In genomic region chr11:35627815-35628214, GRCm38 (mm10) we compare ENCODE assay signal across 11 mouse cellular contexts.
DNase-seq lines count a peak whose midpoint lies in the region; ATAC-seq and TF ChIP-seq lines count a peak whose summit lies in the region.
"Had no signal": no experiment of that assay in that cellular context is flagged by ENCODE, and none has a peak within 500 bp of the region (broad histone marks: within the 10 kb centered on the region; RNA-seq: fewer than 3 reads in every experiment).

No protein-coding gene starts in this region.

- H3K4me2 ChIP-seq in liver, postnatal 0 days (ENCODE audit: low read depth, low read length), result no peak overlapping the region

- H3K36me3 ChIP-seq in liver, postnatal 0 days (replicated peaks; ENCODE audit: insufficient read depth, low read length), result no peaks in the 10 kb centered on the region

- H3K9me3 ChIP-seq in liver, postnatal 0 days (ENCODE audit: low read length), result no peaks in the 10 kb centered on the region
- H3K9me3 ChIP-seq: hindbrain, embryonic 10.5 days; limb, embryonic 10.5 days had no signal

- TF ChIP-seq CTCF in liver, postnatal 0 days (IDR thresholded peaks at IDR 0.05; ENCODE audit: low read depth), result no peak

- 61% methylated on average over 3 of the region's 3 CpGs for WGBS in liver, postnatal 0 days (ENCODE audit: insufficient replicate concordance)

- no peak overlapping the region for H3K27ac ChIP-seq in liver, postnatal 0 days (ENCODE audit: low read depth)
- H3K27ac ChIP-seq: hindbrain, embryonic 10.5 days; limb, embryonic 10.5 days had no signal

- no peaks in the 10 kb centered on the region for H3K27me3 ChIP-seq in liver, postnatal 0 days (ENCODE audit: insufficient read depth, low read length)

- DNase-seq in adrenal gland, adult 2 months, result peak; percentile 66
- DNase-seq in adrenal gland, adult 18-20 months (ENCODE audit: low spot score in 2 of 2), result no peak
- peak; percentile 24 for DNase-seq in liver, postnatal 0 days
- DNase-seq in liver, result no peak
- no peak for DNase-seq in right cerebral cortex, postnatal 36 days (ENCODE audit: low spot score in 2 of 2)
- DNase-seq in thymus, postnatal 14 days, result no peak
- DNase-seq: thymus, adult 2 months had no signal

- H3K4me1 ChIP-seq in liver, postnatal 0 days (ENCODE audit: insufficient read depth), result no peaks in the 10 kb centered on the region
- H3K4me1 ChIP-seq: hindbrain, embryonic 10.5 days had no signal

- ATAC-seq in liver, postnatal 0 days, result peak; percentile 49; the same call in 1 of the 2 replicates
- peak; percentile 50; the same call in 1 of the 2 replicates for ATAC-seq in cerebellum, adult (ENCODE audit: insufficient number of reproducible peaks, low FRiP score, low TSS enrichment)
- peak; percentile 49 to 66 for ATAC-seq in hematopoietic stem cell, adult 5-6 weeks (replicated peaks in 1 of 2; ENCODE audit: insufficient read depth in 1 of 2, low FRiP score in 2 of 2, low TSS enrichment in 1 of 2, low read depth in 1 of 2, poor library complexity in 2 of 2, severe bottlenecking in 2 of 2)

- no peak overlapping the region for H3K9ac ChIP-seq in liver, postnatal 0 days (replicated peaks)

- H3K4me3 ChIP-seq in liver, postnatal 0 days (ENCODE audit: low read depth, low read length), result no peak overlapping the region
- H3K4me3 ChIP-seq: hindbrain, embryonic 10.5 days; limb, embryonic 10.5 days had no signal

- TF ChIP-seq EP300 in liver, postnatal 0 days (IDR thresholded peaks at IDR 0.05; ENCODE audit: low read depth), result no peak

Comparison
In these comparisons a context has a peak if more than half of its experiments do, and no peak if none do; other contexts are left out.
1. DNase-seq: peak in adrenal gland, adult 2 months (single experiment) and liver, postnatal 0 days (single experiment); none in adrenal gland, adult 18-20 months (0 of 2), liver (single experiment), right cerebral cortex, postnatal 36 days (0 of 2) and thymus, postnatal 14 days (single experiment).
2. Peak in every context shown above with its lines, with median percentiles within 50 percentile points of each other: ATAC-seq.